Mouse (Mus musculus): Measurements from ENCODE around the gene Snx29. TPM values are rescaled to one million over a fixed set of nuclear protein-coding genes. Genes with fewer than 3 reads are reported as not detected.
"Not testable (repeated sequence)": the region's sequence is repeated elsewhere in the genome, so short reads cannot be mapped to it uniquely, and the experiment has no call there.

Snx29 gene
- polyA plus RNA-seq, 1 experiment from 2014 or later: 10.0 TPM

GRCm38 (mm10) chr16:11437641-11438040, 114.9 kb downstream of the Snx29 start:
- Histone ChIP-seq H3K27ac (ENCODE audit: low read length) (peak overlapping the region; percentile 17), H3K4me2 (replicated peaks; ENCODE audit: low read depth, low read length) (no peak overlapping the region), H3K36me3 (ENCODE audit: insufficient read depth, low read length) (no peaks in the 10 kb centered on the region), H3K4me1 (ENCODE audit: insufficient read depth, low read depth, low read length) (peaks cover 11% of the 10 kb centered on the region; the same call in 1 of the 2 replicates), H3K9ac (replicated peaks; ENCODE audit: low read depth) (no peak overlapping the region), H3K9me3 (ENCODE audit: low read length) (no peaks in the 10 kb centered on the region), H3K27me3 (replicated peaks; ENCODE audit: insufficient read depth, low read length) (no peaks in the 10 kb centered on the region), H3K4me3 (ENCODE audit: low read depth, low read length) (no peak overlapping the region)
- DNase-seq (ENCODE audit: low spot score) (peak; percentile 59), ATAC-seq (peak; percentile 28)
- whole genome bisulfite sequencing: 61% methylated on average over 3 of the region's 3 CpGs
- TF ChIP-seq EP300 (IDR thresholded peaks at IDR 0.05) (peak; percentile 46), CTCF (IDR thresholded peaks at IDR 0.05) (no peak)

GRCm38 (mm10) chr16:11439417-11439816, 116.7 kb downstream of the Snx29 start:
- H3K4me1 ChIP-seq (ENCODE audit: insufficient read depth, low read depth, low read length): peaks cover 11% of the 10 kb centered on the region; the same call in 1 of the 2 replicates
- H3K27me3 ChIP-seq (replicated peaks; ENCODE audit: insufficient read depth, low read length): no peaks in the 10 kb centered on the region
- peak; percentile 93 for DNase-seq (ENCODE audit: low spot score)
- WGBS: 69% methylated on average over 6 of the region's 6 CpGs
- H3K27ac ChIP-seq (ENCODE audit: low read length): peak overlapping the region; percentile 79
- peak; percentile 93 for ATAC-seq
- no peak overlapping the region for H3K4me2 ChIP-seq (replicated peaks; ENCODE audit: low read depth, low read length)
- no peak overlapping the region for H3K9ac ChIP-seq (replicated peaks; ENCODE audit: low read depth)
- H3K9me3 ChIP-seq (ENCODE audit: low read length): no peaks in the 10 kb centered on the region
- peak; percentile 96 for TF ChIP-seq EP300 (IDR thresholded peaks at IDR 0.05)
- TF ChIP-seq CTCF (IDR thresholded peaks at IDR 0.05): no peak
- H3K4me3 ChIP-seq (ENCODE audit: low read depth, low read length): no peak overlapping the region
- no peaks in the 10 kb centered on the region for H3K36me3 ChIP-seq (ENCODE audit: insufficient read depth, low read length)

DNA sequence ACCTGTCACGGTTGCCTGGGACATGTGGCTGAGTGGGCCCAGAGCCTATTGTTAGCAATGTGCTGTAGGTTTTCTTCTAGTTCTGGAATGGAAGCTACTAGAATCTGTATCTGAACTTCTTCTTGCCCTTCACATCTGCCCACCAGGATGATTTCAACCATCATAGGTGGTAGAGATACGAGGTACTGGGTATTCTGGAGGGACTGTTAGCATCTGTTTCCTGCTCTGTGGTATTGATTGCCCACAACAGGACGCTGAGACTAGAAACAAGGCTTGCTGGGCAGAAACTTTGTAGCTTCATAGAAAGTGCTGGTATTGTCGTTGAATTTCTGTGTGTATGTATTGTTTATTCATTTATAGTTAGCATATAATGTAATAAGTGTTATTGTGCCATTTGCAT, 118.9 kb downstream of the Snx29 start:
- ATAC-seq (no peak), DNase-seq (ENCODE audit: low spot score) (no peak)
- H3K27me3 ChIP-seq (replicated peaks; ENCODE audit: insufficient read depth, low read length): no peaks in the 10 kb centered on the region
- H3K27ac ChIP-seq (ENCODE audit: low read length): no peak overlapping the region
- peaks cover 11% of the 10 kb centered on the region; the same call in 1 of the 2 replicates for H3K4me1 ChIP-seq (ENCODE audit: insufficient read depth, low read depth, low read length)
- H3K36me3 ChIP-seq (ENCODE audit: insufficient read depth, low read length): no peaks in the 10 kb centered on the region
- H3K4me3 ChIP-seq (ENCODE audit: low read depth, low read length): no peak overlapping the region
- no peak overlapping the region for H3K9ac ChIP-seq (replicated peaks; ENCODE audit: low read depth)
- WGBS: 75% methylated on average over 4 of the region's 4 CpGs
- no peak for TF ChIP-seq EP300 (IDR thresholded peaks at IDR 0.05)
- no peak for TF ChIP-seq CTCF (IDR thresholded peaks at IDR 0.05)
- H3K4me2 ChIP-seq (replicated peaks; ENCODE audit: low read depth, low read length): no peak overlapping the region
- H3K9me3 ChIP-seq (ENCODE audit: low read length): no peaks in the 10 kb centered on the region

DNA sequence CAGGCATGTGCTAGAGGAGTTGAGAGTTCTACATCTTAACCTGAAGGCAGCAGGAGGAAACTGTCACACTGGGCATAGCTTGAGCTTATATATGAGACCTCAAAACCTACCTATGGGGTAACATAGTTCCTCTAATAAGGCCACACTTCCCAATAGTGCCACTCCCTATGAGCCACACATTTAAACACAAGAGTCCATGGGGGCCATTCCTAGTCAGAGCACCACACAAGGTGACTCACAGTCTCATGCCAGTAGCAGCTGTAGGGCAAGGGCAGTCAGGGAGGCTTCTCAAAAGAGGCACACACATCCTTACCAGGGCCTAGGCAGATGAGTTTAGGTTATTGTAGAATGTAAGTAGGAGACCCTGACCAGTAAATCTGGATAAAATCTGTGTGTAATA, 119.8 kb downstream of the Snx29 start:
- Histone ChIP-seq H3K4me1 (ENCODE audit: insufficient read depth, low read depth, low read length) (peaks cover 11% of the 10 kb centered on the region; the same call in 1 of the 2 replicates), H3K4me2 (replicated peaks; ENCODE audit: low read depth, low read length) (no peak overlapping the region), H3K27me3 (replicated peaks; ENCODE audit: insufficient read depth, low read length) (no peaks in the 10 kb centered on the region), H3K4me3 (ENCODE audit: low read depth, low read length) (no peak overlapping the region), H3K36me3 (ENCODE audit: insufficient read depth, low read length) (no peaks in the 10 kb centered on the region), H3K9me3 (ENCODE audit: low read length) (no peaks in the 10 kb centered on the region), H3K9ac (replicated peaks; ENCODE audit: low read depth) (no peak overlapping the region), H3K27ac (ENCODE audit: low read length) (no peak overlapping the region)
- no peak for ATAC-seq
- TF ChIP-seq CTCF (IDR thresholded peaks at IDR 0.05) (no peak), EP300 (IDR thresholded peaks at IDR 0.05) (no peak)
- DNase-seq (ENCODE audit: low spot score): peak; percentile 27

GRCm38 (mm10) chr16:11444626-11445025, 121.9 kb downstream of the Snx29 start:
- no peaks in the 10 kb centered on the region for H3K4me1 ChIP-seq (ENCODE audit: insufficient read depth, low read depth, low read length)
- no peak for TF ChIP-seq CTCF (IDR thresholded peaks at IDR 0.05)
- TF ChIP-seq EP300 (IDR thresholded peaks at IDR 0.05): no peak
- WGBS: 58% methylated on average over 1 of the region's 1 CpGs
- DNase-seq (ENCODE audit: low spot score) (no peak), ATAC-seq (no peak)
- H3K9ac ChIP-seq (replicated peaks; ENCODE audit: low read depth): no peak overlapping the region
- no peaks in the 10 kb centered on the region for H3K9me3 ChIP-seq (ENCODE audit: low read length)
- H3K4me3 ChIP-seq (ENCODE audit: low read depth, low read length): no peak overlapping the region
- no peak overlapping the region for H3K4me2 ChIP-seq (replicated peaks; ENCODE audit: low read depth, low read length)
- H3K27me3 ChIP-seq (replicated peaks; ENCODE audit: insufficient read depth, low read length): no peaks in the 10 kb centered on the region
- H3K36me3 ChIP-seq (ENCODE audit: insufficient read depth, low read length): no peaks in the 10 kb centered on the region
- no peak overlapping the region for H3K27ac ChIP-seq (ENCODE audit: low read length)

DNA sequence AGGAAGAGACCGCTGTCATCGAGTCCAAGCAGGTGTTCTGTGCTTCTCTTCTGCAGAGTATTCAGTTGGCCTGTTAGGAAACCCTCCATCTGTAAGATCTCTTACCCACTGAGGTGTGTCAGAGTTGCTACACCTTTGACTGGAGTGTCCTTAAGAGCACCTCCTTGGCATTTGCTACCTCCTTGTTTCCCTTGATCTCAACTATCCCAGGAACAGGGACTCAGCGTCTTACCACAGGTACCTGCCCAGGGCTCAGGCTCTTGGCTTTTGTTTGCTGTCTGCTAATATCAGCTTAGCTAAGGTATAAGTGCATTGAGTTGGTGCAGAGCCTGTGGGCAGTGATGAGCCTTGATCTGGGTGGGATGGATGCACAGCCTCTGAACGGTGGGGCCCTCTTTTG, 124.3 kb downstream of the Snx29 start:
- 61% methylated on average over 4 of the region's 4 CpGs for WGBS
- DNase-seq (ENCODE audit: low spot score) (peak; percentile 88), ATAC-seq (peak; percentile 93)

DNA sequence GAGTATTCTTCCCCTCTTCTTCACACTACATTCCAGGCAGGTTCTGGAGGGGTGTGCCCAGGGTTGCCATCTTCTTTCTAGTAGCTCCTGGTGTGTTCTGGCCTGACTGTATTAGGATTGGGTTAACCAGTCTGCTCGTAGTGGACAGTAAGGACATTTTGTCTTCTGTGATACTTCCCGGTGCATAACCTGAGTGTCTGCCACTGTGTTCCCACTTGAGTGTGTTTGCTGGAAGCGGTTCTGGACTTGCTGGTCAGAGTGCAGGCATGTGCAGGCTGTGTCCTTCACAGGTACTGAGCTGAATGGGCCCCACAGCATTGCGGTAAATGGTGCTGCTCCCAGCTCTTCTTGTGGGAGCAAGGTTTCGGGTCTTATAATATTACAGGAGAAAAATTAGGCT, 125.2 kb downstream of the Snx29 start:
- no peaks in the 10 kb centered on the region for H3K9me3 ChIP-seq (ENCODE audit: low read length)
- H3K27me3 ChIP-seq (replicated peaks; ENCODE audit: insufficient read depth, low read length): no peaks in the 10 kb centered on the region
- ATAC-seq (peak; percentile 41), DNase-seq (ENCODE audit: low spot score) (peak; percentile 30)
- peak overlapping the region; percentile 76 for H3K27ac ChIP-seq (ENCODE audit: low read length)
- H3K4me3 ChIP-seq (ENCODE audit: low read depth, low read length): no peak overlapping the region
- no peaks in the 10 kb centered on the region for H3K36me3 ChIP-seq (ENCODE audit: insufficient read depth, low read length)
- no peak overlapping the region for H3K9ac ChIP-seq (replicated peaks; ENCODE audit: low read depth)
- no peak overlapping the region for H3K4me2 ChIP-seq (replicated peaks; ENCODE audit: low read depth, low read length)
- 62% methylated on average over 5 of the region's 5 CpGs for WGBS
- no peaks in the 10 kb centered on the region for H3K4me1 ChIP-seq (ENCODE audit: insufficient read depth, low read depth, low read length)
- no peak for TF ChIP-seq CTCF (IDR thresholded peaks at IDR 0.05)
- TF ChIP-seq EP300 (IDR thresholded peaks at IDR 0.05): peak; percentile 73

More for the DNA sequence above, 124.3 kb downstream of the Snx29 start:
- Histone ChIP-seq H3K9ac (replicated peaks; ENCODE audit: low read depth) (no peak overlapping the region), H3K9me3 (ENCODE audit: low read length) (no peaks in the 10 kb centered on the region), H3K4me1 (ENCODE audit: insufficient read depth, low read depth, low read length) (no peaks in the 10 kb centered on the region), H3K36me3 (ENCODE audit: insufficient read depth, low read length) (no peaks in the 10 kb centered on the region), H3K4me2 (replicated peaks; ENCODE audit: low read depth, low read length) (no peak overlapping the region), H3K27me3 (replicated peaks; ENCODE audit: insufficient read depth, low read length) (no peaks in the 10 kb centered on the region), H3K27ac (ENCODE audit: low read length) (peak overlapping the region; percentile 76), H3K4me3 (ENCODE audit: low read depth, low read length) (no peak overlapping the region)
- TF ChIP-seq EP300 (IDR thresholded peaks at IDR 0.05) (peak; percentile 86), CTCF (IDR thresholded peaks at IDR 0.05) (no peak)

GRCm38 (mm10) chr16:11448696-11449095, 126.0 kb downstream of the Snx29 start:
- not testable (repeated sequence) for H3K4me2 ChIP-seq (replicated peaks; ENCODE audit: low read depth, low read length); H3K27me3 ChIP-seq (replicated peaks; ENCODE audit: insufficient read depth, low read length); DNase-seq (ENCODE audit: low spot score); H3K36me3 ChIP-seq (ENCODE audit: insufficient read depth, low read length); H3K4me1 ChIP-seq (ENCODE audit: insufficient read depth, low read depth, low read length); H3K9ac ChIP-seq (replicated peaks; ENCODE audit: low read depth); H3K9me3 ChIP-seq (ENCODE audit: low read length); H3K4me3 ChIP-seq (ENCODE audit: low read depth, low read length); ATAC-seq
- WGBS: 91% methylated on average over 4 of the region's 4 CpGs
- H3K27ac ChIP-seq (ENCODE audit: low read length): peak overlapping the region; percentile 58; the same call in 1 of the 2 replicates
